Mouse (Mus musculus) myocyte (in vitro differentiated cells): ENCODE measurements around the gene Zfp362. TPM values are rescaled to one million over a fixed set of nuclear protein-coding genes. Genes with fewer than 3 reads are reported as not detected.

Experiments
- H3K27me3 ChIP-seq: one replicate; pipeline ENCODE4 v1.6.1; 2011; ENCODE audit not compliant: control insufficient read depth, insufficient read depth, insufficient read length
- H3K36me3 ChIP-seq: one replicate; pipeline ENCODE4 v1.6.1; 2011; ENCODE audit not compliant: control insufficient read depth, insufficient read depth
- H3K4me2 ChIP-seq: one replicate; pipeline ENCODE4 v1.6.1; 2011; ENCODE audit warnings: low read depth, control low read depth
- H3K4me3 ChIP-seq: one replicate; pipeline ENCODE4 v1.5.1; 2011; ENCODE audit warnings: mild to moderate bottlenecking, control low read depth, moderate library complexity
- H3K79me2 ChIP-seq: one replicate; pipeline ENCODE4 v1.6.1; 2011; ENCODE audit not compliant: control insufficient read depth, insufficient read depth
- H3ac ChIP-seq: one replicate; pipeline ENCODE4 v1.6.1; 2011; ENCODE audit not compliant: control insufficient read depth, insufficient read length
- CEBPB ChIP-seq: IDR thresholded peaks from 2 replicates; pipeline ENCODE4 v1.6.1; 2011; ENCODE audit warnings: mild to moderate bottlenecking, moderate library complexity; ENCODE audit not compliant: poor library complexity, insufficient read depth, severe bottlenecking
- E2F4 ChIP-seq: IDR thresholded peaks from one replicate; pipeline ENCODE4 v1.6.1; 2011; ENCODE audit warnings: mild to moderate bottlenecking, control low read depth, moderate library complexity; ENCODE audit not compliant: insufficient read depth
- MAX ChIP-seq: IDR thresholded peaks from one replicate; pipeline ENCODE4 v1.6.1; 2011; ENCODE audit warnings: low read depth, mild to moderate bottlenecking, control low read depth
- MYOD1 ChIP-seq, 3 experiments: IDR thresholded peaks; one replicate each; pipeline ENCODE4 v1.6.1; 2011; ENCODE audit warnings: control low read depth in 2 of 3, low read depth in 2 of 3, mild to moderate bottlenecking in 2 of 3, moderate library complexity in 1 of 3; ENCODE audit not compliant: insufficient read length in 2 of 3, control insufficient read depth in 1 of 3
- MYOG ChIP-seq, 3 experiments: IDR thresholded peaks; one replicate each; pipeline ENCODE4 v1.6.1; 2011; ENCODE audit warnings: control low read depth in 2 of 3, low read depth in 2 of 3, mild to moderate bottlenecking in 2 of 3; ENCODE audit not compliant: insufficient read length in 2 of 3, control insufficient read depth in 1 of 3, insufficient read depth in 1 of 3
- POLR2A ChIP-seq: IDR thresholded peaks from one replicate; pipeline ENCODE4 v1.6.1; 2011; ENCODE audit warnings: low read depth, mild to moderate bottlenecking, control low read depth, moderate library complexity; ENCODE audit not compliant: insufficient read length
- POLR2AphosphoS2 ChIP-seq: IDR thresholded peaks from one replicate; pipeline ENCODE4 v1.6.1; 2011; ENCODE audit warnings: low read depth, control low read depth; ENCODE audit not compliant: insufficient read length
- REST ChIP-seq: IDR thresholded peaks from one replicate; pipeline ENCODE4 v1.6.1; 2011; ENCODE audit warnings: mild to moderate bottlenecking, control low read depth, moderate library complexity; ENCODE audit not compliant: insufficient read depth, insufficient read length
- SRF ChIP-seq: IDR thresholded peaks from one replicate; pipeline ENCODE4 v1.6.1; 2011; ENCODE audit warnings: low read depth; ENCODE audit not compliant: control insufficient read depth, insufficient read length
- TCF12 ChIP-seq: IDR thresholded peaks from one replicate; pipeline ENCODE4 v1.6.1; 2011; ENCODE audit warnings: mild to moderate bottlenecking, control low read depth; ENCODE audit not compliant: poor library complexity, insufficient read depth, severe bottlenecking
- TCF3 ChIP-seq: IDR thresholded peaks from one replicate; pipeline ENCODE4 v1.6.1; 2011; ENCODE audit warnings: low read depth, control low read depth; ENCODE audit not compliant: insufficient read length
- USF1 ChIP-seq: IDR thresholded peaks from one replicate; pipeline ENCODE4 v1.6.1; 2011; ENCODE audit warnings: low read depth, mild to moderate bottlenecking, control low read depth, moderate library complexity
- polyA plus RNA-seq: library from polyadenylated mRNA; unstranded; fragments of >200 nt; fragmentation: generic; extraction: Trizol; gene quantifications from one replicate; pipeline ENCODE4 v1.2.1, GENCODE M21; 2012; ENCODE audit warnings: missing spikeins

The Zfp362 gene
- polyA plus RNA-seq, 1 experiment = 12.0 TPM

- Histone ChIP-seq H3ac (no peak overlapping the region), H3K4me2 (no peak overlapping the region), H3K27me3 (no peaks in the 10 kb centered on the region), H3K79me2 (no peaks in the 10 kb centered on the region), H3K36me3 (no peaks in the 10 kb centered on the region), H3K4me3 (no peak overlapping the region)
- TF ChIP-seq MAX = no peak
Measured at GRCm38 (mm10) chr4:128773820-128774219, 32.0 kb downstream of the Zfp362 start.

GRCm38 (mm10) chr4:128770698-128771097, 35.1 kb downstream of the Zfp362 start:
- Histone ChIP-seq H3K79me2 (no peaks in the 10 kb centered on the region), H3K27me3 (no peaks in the 10 kb centered on the region), H3K4me3 (no peak overlapping the region), H3ac (no peak overlapping the region), H3K4me2 (no peak overlapping the region), H3K36me3 (no peaks in the 10 kb centered on the region)
- no peak for TF ChIP-seq POLR2A

- Histone ChIP-seq H3K79me2 (no peaks in the 10 kb centered on the region), H3K36me3 (no peaks in the 10 kb centered on the region), H3K4me3 (no peak overlapping the region), H3K27me3 (no peaks in the 10 kb centered on the region), H3ac (no peak overlapping the region), H3K4me2 (no peak overlapping the region)
- TF ChIP-seq SRF = no peak
- no peak for TF ChIP-seq POLR2A
- TF ChIP-seq MYOG (IDR thresholded peaks at IDR 0.05; ENCODE audit: control insufficient read depth in 1 of 3, insufficient read depth in 1 of 3, insufficient read length in 2 of 3, low read depth in 2 of 3) = no peak
- no peak for TF ChIP-seq USF1
- TF ChIP-seq REST = no peak
- TF ChIP-seq MAX = no peak
- TF ChIP-seq TCF3 = no peak
- no peak for TF ChIP-seq MYOD1 (IDR thresholded peaks at IDR 0.05; ENCODE audit: control insufficient read depth in 1 of 3, insufficient read length in 2 of 3, low read depth in 2 of 3)
- no peak for TF ChIP-seq E2F4
- TF ChIP-seq TCF12 = no peak
- no peak for TF ChIP-seq CEBPB
- no peak for TF ChIP-seq POLR2AphosphoS2
Measured at GRCm38 (mm10) chr4:128769569-128770355, 36.1 kb downstream of the Zfp362 start.

- no peaks in the 10 kb centered on the region for H3K27me3 ChIP-seq
- no peak overlapping the region for H3K4me3 ChIP-seq
- no peaks in the 10 kb centered on the region for H3K79me2 ChIP-seq
- no peak overlapping the region for H3K4me2 ChIP-seq
- H3K36me3 ChIP-seq = no peaks in the 10 kb centered on the region
- H3ac ChIP-seq = no peak overlapping the region
- TF ChIP-seq MYOG (IDR thresholded peaks at IDR 0.05; ENCODE audit: control insufficient read depth in 1 of 3, insufficient read depth in 1 of 3, insufficient read length in 2 of 3, low read depth in 2 of 3) (no peak), E2F4 (no peak), POLR2AphosphoS2 (no peak), MAX (no peak), POLR2A (no peak), CEBPB (no peak), USF1 (no peak), TCF12 (no peak)
Measured at GRCm38 (mm10) chr4:128768120-128768519, 37.7 kb downstream of the Zfp362 start.

- Histone ChIP-seq H3K79me2 (no peaks in the 10 kb centered on the region), H3K36me3 (no peaks in the 10 kb centered on the region), H3K27me3 (no peaks in the 10 kb centered on the region), H3K4me3 (no peak overlapping the region), H3ac (no peak overlapping the region), H3K4me2 (no peak overlapping the region)
- TF ChIP-seq MAX = no peak
- TF ChIP-seq USF1 = no peak
- no peak for TF ChIP-seq CEBPB
- TF ChIP-seq POLR2AphosphoS2 = no peak
- TF ChIP-seq TCF12 = no peak
Measured at GRCm38 (mm10) chr4:128766929-128767328, 38.9 kb downstream of the Zfp362 start.

GRCm38 (mm10) chr4:128760029-128760428, 45.8 kb downstream of the Zfp362 start:
- Histone ChIP-seq H3K36me3 (peaks cover under 1% of the 10 kb centered on the region), H3K79me2 (no peaks in the 10 kb centered on the region), H3K4me2 (no peak overlapping the region), H3K27me3 (no peaks in the 10 kb centered on the region), H3ac (no peak overlapping the region), H3K4me3 (no peak overlapping the region)
- TF ChIP-seq MYOD1 (IDR thresholded peaks at IDR 0.05; ENCODE audit: control insufficient read depth in 1 of 3, insufficient read length in 2 of 3, low read depth in 2 of 3) = no peak
- no peak for TF ChIP-seq MYOG (IDR thresholded peaks at IDR 0.05; ENCODE audit: control insufficient read depth in 1 of 3, insufficient read depth in 1 of 3, insufficient read length in 2 of 3, low read depth in 2 of 3)
- TF ChIP-seq POLR2A = no peak
- no peak for TF ChIP-seq TCF3
